ENCODE assay signal across 12 mouse cellular contexts in genomic region chr1:185196323-185196722, GRCm38 (mm10).
"Had no signal": no experiment of that assay in that cellular context is flagged by ENCODE, and none has a peak within 500 bp of the region (broad histone marks: within the 10 kb centered on the region; RNA-seq: fewer than 3 reads in every experiment).

No protein-coding gene starts in this region.

- H3K36me3 ChIP-seq: limb, embryonic 13.5 days; midbrain, embryonic 13.5 days had no signal

- H3K4me2 ChIP-seq: limb, embryonic 13.5 days; midbrain, embryonic 13.5 days had no signal

- ATAC-seq: midbrain, embryonic 13.5 days had no signal

- H3K27me3 ChIP-seq: limb, embryonic 13.5 days had no signal

- H3K9me3 ChIP-seq: limb, embryonic 13.5 days had no signal

- H3K4me3 ChIP-seq: left cerebral cortex, adult 2 months; limb, embryonic 13.5 days; midbrain, embryonic 13.5 days had no signal

- H3K4me1 ChIP-seq: limb, embryonic 13.5 days had no signal

- DNase-seq: kidney, adult 8-10 months; kidney, postnatal 25 days; lung, adult 18-20 months; lung, postnatal 36 days; right cerebral cortex, adult 18-20 months; right cerebral cortex, postnatal 25 days; thymus, postnatal 4 days had no signal

- H3K27ac ChIP-seq: left cerebral cortex, adult 2 months; limb, embryonic 13.5 days; liver, embryonic 14.5 days; midbrain, embryonic 13.5 days; stomach, postnatal 0 days had no signal

- H3K9ac ChIP-seq: limb, embryonic 13.5 days; liver, embryonic 14.5 days; midbrain, embryonic 13.5 days had no signal
